Mouse (Mus musculus) lung, postnatal 0 days (tissue): ENCODE data around the gene Gm21972.

Source experiments
- CTCF ChIP-seq: IDR thresholded peaks from 2 replicates; pipeline ENCODE4 v1.5.1; 2016; ENCODE audit warnings: antibody characterized with exemption, mild to moderate bottlenecking
- EP300 ChIP-seq: IDR thresholded peaks from 2 replicates; pipeline ENCODE4 v1.6.1; 2016; ENCODE audit warnings: antibody characterized with exemption, mild to moderate bottlenecking, control low read depth

DNA sequence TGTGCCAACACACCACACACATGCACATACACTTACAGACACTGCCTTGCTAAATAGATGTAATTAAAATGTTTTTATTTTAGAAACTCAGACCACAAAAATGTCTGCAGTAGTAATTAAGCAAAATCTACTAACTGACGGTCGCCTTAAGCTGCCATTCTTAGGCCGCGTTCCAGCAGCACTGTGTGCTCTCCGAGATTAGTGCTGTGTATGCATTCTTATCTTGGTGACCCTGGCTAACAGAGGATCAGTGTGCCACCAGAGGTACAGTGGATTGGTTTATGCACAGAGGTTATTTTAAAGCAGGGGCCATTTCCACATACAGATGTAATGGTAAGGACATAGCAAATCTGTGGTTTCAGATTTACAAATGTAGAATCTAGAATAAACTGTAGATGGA, 27.6 kb downstream of the Gm21972 start:
- TF ChIP-seq EP300 (no peak), CTCF (no peak)
